Mouse (Mus musculus) testis, postnatal 10 days (tissue): ENCODE measurements at regions not wholly inside any gene's neighbourhood (a gene's known extent, or its start where the extent isn't known, plus 50 kb on each side); places are given as distances from the start of the nearest gene placed in this dataset.
A peak's percentile ranks its signal among the peaks of the same experiment; 100 is the strongest.
"Not testable (repeated sequence)": the region's sequence is repeated elsewhere in the genome, so short reads cannot be mapped to it uniquely, and the experiment has no call there.

Experiments
- DNase-seq: peaks from one replicate; pipeline ENCODE4 v3.0.0; 2021; ENCODE audit warnings: low spot score

GRCm38 (mm10) chr5:3247333-3247732 lies 94.0 kb upstream of the Cdk6 start:
- DNase-seq, result no peak

- no peak for DNase-seq
These were observed 91.0 kb upstream of the Cdk6 start for GRCm38 (mm10) chr5:3250273-3250672.

- DNase-seq, result no peak
These were observed 81.0 kb upstream of the Cdk6 start for GRCm38 (mm10) chr5:3260289-3260688.

DNA sequence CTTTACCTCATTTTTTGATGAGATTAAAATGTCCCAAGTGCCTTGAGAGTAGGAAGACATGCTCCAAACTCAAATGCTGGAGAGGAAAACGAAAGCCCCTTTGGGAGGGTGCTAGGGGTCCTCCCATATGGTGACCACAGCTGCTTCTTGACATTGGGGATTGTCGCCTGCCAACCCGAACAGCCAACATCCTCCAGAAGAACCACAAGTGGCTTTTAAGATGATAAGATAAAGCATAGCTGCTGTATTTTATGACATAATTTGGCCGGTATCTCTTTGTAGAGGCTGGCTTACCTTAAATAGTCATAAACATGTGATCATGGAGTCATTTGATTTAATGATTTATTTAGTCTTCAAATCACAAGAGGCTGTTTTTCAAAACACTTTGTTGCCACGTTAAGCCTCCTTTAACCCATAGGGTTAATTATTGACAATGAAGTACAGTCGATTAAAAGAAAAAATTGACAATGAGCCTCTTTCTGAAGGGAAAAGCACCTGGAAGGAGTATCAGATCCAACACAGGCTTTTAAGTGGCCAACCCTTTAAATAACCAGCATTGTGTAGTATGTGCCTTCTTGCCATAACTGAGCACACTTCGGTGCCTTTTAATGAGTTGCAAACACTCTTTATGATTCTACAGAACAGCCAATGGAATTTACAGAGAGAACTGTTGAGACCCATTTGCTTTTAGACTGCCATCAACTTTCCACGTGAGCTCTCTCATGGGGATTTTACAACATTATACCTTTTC lies 76.1 kb upstream of the Cdk6 start:
- DNase-seq, result not testable (repeated sequence)

GRCm38 (mm10) chr5:3267021-3267420 lies 74.3 kb upstream of the Cdk6 start:
- no peak for DNase-seq

DNA sequence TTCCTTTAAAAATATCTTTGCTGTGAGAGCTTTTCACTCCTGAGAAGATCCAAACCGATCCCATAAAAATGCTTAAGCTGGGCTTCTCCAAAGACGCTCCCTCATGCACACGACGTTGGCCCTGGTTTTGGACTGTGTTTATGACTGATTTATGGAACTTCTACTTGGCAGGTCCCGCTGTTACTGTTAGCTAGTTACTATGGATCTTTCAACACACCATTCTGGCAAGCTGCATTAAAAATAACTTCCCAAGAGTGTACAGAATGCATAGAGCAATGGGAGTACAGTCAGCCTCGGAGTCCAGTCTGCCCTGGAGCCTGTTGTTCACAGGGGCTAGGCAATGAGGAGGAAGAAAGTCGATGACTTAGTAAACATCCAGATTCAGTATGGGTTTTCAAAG lies 71.5 kb upstream of the Cdk6 start:
- no peak for DNase-seq

GRCm38 (mm10) chr5:3273140-3273539 lies 68.1 kb upstream of the Cdk6 start:
- not testable (repeated sequence) for DNase-seq

- not testable (repeated sequence) for DNase-seq
These were observed 64.0 kb upstream of the Cdk6 start for GRCm38 (mm10) chr5:3277241-3277640.

GRCm38 (mm10) chr5:3278956-3279355 lies 62.3 kb upstream of the Cdk6 start:
- DNase-seq, result not testable (repeated sequence)

DNA sequence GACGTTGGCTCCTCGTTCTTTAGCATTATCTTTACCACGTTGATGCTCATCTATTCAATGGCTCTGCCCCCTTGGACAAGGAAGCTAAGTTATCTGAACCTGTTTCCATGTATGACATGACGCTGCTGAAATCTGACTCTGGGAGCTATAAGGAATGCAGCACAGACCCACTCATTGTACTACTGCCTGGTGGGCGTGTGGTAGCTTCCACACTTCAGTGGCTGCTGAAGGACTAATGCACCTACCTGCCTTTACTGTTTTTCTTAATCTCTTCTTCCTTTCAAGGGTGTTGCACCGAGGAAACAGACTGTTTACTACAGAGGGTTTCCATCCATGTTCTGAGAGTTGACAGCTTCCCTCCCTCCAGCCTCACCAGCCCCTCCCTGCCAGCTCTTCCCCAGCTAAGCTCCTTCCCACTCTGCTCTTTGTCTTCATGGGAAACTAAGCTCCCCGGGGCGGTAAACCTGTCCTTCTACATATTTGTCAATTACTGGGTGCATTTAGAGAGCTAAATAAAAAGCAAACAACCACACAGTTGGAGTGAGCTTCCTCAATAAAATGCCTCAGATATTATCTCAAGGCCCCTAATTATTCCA lies 59.3 kb upstream of the Cdk6 start:
- DNase-seq, result not testable (repeated sequence)

DNA sequence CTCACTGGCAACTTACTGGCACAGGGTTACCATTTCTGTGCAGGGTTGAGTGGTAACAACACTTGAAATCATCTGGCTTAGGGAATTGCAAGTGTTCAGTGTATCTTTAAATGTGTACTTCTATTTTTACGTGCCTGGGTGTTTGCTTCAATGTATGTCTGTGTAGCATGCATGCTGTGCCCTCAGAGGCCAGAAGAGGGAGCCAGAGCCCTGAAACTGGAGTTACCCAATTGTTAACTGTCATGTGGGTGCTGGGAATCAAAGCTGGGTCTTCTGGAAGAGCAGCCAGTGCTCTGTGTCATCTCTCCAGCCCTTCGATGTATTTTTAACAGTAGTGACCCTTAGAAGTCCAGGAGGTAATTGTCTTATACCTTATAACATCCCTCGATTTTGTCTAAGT lies 58.2 kb upstream of the Cdk6 start:
- no peak for DNase-seq

GRCm38 (mm10) chr5:3284335-3284734 lies 57.0 kb upstream of the Cdk6 start:
- DNase-seq, result not testable (repeated sequence)

DNA sequence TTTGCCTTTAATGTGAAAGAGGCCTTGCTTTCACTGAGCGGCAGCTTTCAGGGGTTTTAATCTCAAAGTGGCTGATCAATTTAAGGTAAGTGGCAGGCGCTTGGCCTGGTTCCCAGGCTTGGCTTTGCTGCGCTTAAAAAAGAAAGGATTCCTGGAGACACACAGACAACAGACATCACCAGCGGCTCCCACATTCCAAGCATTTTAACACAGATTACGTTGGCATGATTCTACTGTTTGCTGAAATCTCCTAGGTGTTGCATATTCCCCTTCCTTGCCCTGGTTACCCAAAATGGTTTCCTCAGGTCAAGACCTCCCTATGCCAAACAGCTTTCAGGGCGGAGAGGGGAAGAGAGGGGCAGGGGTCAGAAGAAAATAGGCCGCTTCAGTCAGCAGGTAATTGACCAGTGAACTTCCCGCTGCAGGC lies 51.3 kb upstream of the Cdk6 start:
- peak; percentile 45 for DNase-seq
